Mouse (Mus musculus) retina, postnatal 7 days (tissue): ENCODE measurements around the gene Dpm2.

Source experiments
- DNase-seq: peaks from one replicate; pipeline ENCODE4 v3.0.0-alpha.2; 2012; ENCODE audit warnings: low read depth, low spot score

Dpm2 gene

DNA sequence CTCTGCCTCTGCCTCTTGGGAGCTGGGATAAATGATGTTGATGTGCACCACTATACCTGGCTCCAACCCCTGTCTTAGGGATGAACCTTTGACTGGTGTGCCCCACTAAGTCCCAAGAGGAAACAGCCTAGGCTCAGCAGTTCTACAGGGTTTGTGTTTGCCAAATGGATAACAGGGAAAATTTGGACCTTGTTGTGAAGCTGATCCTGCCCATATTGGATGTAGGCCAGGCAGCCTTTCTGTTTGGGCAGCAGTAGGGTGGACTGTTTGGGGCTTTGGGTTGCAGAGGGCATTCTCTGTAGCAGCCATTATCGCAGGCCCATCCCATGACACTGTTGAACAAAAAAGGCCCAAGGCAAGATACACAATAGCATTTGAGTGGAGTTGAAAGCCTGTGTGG, 23.7 kb upstream of the Dpm2 start:
- DNase-seq = no peak

DNA sequence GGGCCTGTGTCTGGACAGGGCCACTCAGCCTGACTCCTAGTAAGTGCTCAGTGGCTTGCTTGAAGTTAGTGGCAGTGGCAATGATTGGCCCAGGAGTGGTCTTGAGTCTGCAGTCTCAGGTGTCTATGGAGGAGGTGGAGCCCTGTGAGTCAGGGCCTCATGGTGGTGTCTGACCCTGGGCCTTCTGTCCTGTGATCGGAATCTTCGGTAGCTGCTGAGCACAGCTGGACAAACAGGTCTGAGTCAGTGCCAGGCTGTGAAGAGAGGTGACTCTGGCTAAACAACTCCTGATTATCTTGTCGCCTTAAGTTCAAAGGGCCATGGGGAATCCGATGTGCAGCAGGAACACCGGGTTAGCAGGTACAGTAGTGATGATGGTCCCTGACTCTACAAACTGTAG, 23.3 kb upstream of the Dpm2 start:
- no peak for DNase-seq

DNA sequence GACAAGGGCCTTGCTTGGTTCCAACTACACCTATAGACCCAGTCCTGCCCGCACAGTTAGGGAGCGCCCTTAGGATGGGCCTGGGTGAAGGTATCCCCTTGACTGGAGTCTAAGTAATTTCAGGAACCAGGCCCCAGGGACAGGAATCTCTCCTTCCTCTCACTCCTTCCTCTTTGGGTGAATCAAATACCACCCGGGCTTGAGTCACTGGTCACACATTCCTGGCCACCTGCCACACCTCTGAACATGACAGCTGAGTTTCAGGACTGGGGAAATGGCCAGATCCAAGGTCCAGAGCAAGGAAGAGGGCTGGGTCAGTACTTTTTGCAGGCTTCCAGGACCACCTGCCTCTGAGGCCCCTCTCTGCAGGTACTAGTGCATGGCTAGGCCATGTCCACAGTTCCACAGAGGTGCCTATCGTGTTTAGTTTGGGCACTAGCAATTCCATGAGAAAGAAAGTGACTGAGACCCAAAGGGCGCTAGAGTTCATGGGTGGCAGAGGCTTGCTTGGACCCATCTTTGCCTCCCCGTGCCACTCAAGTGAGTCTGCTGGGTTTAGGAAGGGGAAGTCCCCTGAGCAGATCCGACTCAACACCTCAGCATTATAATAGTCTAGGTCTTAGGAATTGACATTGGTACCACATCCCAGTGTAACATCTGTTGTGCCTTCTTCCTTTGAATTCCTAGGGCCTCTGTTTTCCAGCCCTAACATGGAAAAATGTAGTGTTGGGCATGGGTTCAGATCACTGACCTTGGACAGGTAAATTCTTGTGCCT, 22.5 kb upstream of the Dpm2 start:
- no peak for DNase-seq

DNA sequence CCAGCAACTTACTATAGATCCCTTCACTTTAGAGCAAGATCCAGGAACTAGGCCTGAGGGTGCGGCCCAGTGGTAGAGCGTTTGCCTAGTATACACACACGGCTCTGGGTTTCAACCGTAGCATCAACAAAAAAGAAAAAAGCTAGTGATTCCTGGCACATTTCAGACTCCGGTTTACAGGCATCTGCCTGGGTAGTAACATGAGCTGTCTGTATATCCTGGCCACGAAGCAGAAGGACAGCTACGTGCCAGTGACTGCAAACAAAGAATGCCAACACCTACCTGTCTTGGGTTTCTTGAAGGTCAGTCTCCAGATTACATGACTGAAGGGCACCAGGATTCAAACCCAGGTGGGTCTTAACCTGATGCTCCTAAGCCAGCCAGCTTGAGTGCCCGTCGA, 21.5 kb upstream of the Dpm2 start:
- no peak for DNase-seq

GRCm38 (mm10) chr2:32549764-32550163, 20.9 kb upstream of the Dpm2 start:
- DNase-seq = no peak

DNA sequence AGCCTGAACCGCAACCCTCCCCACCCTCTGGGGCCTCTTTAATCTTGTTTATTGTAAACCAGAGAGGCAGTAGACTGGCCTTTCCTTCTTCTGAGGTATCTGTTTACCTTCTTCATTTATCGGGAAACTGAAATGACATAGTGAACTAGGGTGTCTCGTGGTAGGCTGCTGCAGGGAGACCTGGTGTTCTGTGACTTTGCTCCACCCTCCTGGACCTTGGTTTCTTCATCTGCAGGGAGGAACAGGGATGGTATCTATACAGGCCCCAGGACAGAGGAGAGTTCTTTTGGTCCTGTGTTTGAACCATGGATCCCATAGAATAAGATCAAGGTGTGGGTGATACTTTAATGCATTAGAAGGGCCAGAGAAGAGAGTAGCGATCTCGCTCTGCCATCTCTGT, 19.4 kb upstream of the Dpm2 start:
- DNase-seq = no peak

- no peak for DNase-seq
Observed at GRCm38 (mm10) chr2:32553592-32554148, 17.0 kb upstream of the Dpm2 start.

- DNase-seq = no peak
Observed at GRCm38 (mm10) chr2:32555484-32555883, 15.2 kb upstream of the Dpm2 start.

- no peak for DNase-seq
Observed at GRCm38 (mm10) chr2:32556019-32556418, 14.6 kb upstream of the Dpm2 start.

DNA sequence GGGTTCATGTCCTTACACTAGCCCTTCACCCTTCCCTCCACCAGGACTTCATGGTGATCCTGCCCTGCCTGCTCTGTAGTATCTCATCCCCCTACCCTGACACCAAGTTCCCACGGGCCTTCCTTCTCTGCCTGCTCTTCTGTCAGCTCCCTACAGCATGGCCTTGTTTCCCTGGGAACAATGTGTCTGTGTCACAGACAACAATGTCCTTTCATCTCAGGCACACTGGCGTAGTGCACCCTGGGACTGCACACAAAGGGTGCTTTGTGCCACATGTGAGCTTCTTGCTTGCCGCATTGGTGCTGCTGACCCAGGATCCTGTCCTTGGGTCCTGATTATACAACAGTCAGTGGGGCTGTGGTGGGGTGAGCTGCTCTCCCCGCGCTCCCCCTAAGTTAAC, 11.1 kb upstream of the Dpm2 start:
- peak; percentile 23 for DNase-seq

GRCm38 (mm10) chr2:32566536-32567063, 4.1 kb upstream of the Dpm2 start:
- DNase-seq = no peak

GRCm38 (mm10) chr2:32568149-32568548, 2.5 kb upstream of the Dpm2 start:
- DNase-seq = no peak

- no peak for DNase-seq
Observed at GRCm38 (mm10) chr2:32568941-32569340, 1.7 kb upstream of the Dpm2 start.

GRCm38 (mm10) chr2:32572196-32572595, 1.5 kb downstream of the Dpm2 start:
- no peak for DNase-seq

GRCm38 (mm10) chr2:32574497-32574896, 3.8 kb downstream of the Dpm2 start, which contains the start of gene Pip5kl1:
Gene Pip5kl1, plus strand, starts transcription at chr2:32574797.
- DNase-seq = no peak

DNA sequence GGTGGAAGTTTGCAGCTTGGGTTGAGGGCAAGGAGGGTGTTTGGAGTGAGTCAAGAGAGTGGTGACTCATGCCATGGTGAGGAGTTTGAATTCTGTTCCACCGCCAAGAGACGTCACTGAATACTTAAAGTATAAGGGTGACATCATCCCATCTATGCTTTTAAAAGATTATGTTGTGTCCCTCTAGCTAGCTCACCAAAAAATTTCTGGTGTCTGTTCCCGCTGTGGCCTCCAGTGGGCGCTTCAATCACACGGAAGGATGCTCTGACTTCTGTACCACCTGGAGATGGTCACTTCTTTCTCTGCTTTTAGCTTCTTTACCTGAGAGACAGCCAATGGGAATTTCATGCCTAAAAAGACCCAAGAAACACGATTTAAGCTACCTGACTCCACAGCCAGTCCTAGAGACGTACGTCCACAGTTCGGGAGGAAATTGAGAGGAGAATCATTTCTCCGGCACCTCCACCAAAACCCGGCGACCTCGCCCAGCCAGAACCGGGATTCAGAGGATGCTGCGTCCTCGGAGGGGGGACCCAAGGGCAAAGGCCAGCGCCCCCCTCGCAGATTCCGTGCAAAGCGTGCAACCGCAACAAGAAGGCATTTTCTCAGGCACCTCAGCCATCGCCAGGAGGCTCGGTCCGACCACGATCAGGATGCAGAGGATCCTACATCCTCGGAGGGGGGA, 4.4 kb downstream of the Dpm2 start:
- DNase-seq = no peak

DNA sequence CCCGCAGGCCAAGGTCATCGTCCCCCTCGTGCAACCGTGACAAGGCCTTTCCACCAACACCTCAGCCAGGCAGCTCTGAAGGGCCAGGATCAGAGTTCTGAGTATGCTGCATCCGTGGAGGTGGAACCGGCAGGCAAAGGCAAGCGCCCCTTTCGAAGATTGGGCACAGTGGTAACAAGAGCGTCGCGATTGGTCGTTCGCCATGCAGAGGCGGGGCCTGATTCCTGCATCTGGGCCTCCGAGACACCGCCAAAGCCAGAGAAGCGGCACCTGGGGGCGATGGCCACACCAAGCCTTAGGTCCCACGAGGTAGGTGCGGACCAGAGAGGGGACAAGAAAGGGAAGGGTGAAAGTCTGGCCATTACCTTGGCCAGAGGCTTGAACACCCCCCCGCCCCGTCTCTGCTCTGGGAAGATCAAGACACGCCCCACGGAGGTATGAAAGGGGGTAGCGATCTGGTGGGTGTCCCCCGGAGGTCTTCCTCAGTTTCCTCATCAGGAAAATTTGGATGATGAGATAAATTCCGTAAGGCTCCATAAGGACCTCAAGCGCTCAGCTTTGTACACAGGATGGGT, 5.0 kb downstream of the Dpm2 start, which contains the start of gene 9430097D07Rik:
9430097D07Rik (minus strand) TSS at position 99 of the 575 bp plus-strand sequence.
- no peak for DNase-seq

DNA sequence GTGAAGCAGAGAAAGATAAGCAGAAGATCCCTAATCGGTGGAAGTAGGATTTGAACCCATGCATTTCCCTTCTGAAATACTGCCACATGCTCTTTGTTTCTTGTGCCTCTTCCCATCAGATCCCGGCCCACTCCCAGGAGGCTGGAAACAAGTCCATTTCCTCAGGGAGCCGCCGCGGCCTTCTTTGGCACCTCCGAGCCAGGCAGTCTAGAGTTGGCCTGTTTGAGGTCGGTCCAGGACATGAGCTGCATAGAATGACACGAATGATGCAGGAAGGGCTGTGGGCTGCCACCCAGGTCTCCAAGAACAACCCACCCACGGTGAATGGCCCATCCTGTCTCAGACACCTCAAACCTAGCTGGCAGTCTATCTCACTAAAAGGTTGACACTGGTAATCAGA, 5.9 kb downstream of the Dpm2 start:
- no peak for DNase-seq

DNA sequence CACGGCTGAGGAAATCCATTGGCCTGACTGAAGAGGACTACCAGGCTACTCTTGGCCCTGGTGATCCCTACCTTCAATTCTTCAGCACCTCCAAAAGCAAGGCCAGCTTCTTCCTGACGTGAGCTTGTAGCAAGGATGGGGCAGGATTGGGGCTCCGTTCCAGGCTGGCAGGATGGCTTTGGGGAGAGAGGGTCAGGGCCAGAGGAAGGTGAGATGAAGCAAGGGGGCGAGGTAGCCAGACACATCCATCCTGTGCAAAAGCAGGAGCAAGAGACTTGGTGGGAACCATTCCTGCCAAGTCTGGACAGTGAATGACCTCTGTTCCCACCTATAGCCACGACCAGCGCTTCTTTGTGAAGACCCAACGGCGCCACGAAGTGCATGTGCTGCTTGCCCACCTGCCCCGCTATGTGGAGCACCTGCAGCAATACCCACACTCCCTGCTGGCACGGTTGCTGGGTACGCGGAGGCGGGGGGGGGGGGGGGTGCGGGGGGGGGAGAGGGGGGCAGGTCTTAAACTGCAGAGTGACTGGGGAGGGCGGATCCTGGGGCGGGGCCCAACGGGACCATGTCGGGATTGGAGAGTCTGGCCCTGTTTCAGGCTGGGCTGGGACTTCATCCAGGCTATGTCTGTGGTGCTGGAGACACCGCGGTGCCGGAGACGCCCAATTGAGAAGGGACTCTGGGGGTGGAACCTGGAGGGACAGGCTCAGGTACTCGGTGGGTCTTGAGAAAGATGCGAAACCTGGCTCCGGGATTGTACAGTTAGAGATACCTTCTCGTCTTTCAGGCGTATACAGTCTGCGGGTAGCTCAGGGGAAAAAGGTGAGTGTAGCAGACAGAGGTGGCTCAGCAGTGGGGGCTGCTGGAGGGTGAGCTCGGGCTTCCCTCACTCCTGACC, 7.7 kb downstream of the Dpm2 start:
- no peak for DNase-seq

- DNase-seq = no peak
Observed at GRCm38 (mm10) chr2:32581450-32582095, 10.9 kb downstream of the Dpm2 start.
